Mouse (Mus musculus): ENCODE measurements around the gene Tcte1.

Tcte1 gene

DNA sequence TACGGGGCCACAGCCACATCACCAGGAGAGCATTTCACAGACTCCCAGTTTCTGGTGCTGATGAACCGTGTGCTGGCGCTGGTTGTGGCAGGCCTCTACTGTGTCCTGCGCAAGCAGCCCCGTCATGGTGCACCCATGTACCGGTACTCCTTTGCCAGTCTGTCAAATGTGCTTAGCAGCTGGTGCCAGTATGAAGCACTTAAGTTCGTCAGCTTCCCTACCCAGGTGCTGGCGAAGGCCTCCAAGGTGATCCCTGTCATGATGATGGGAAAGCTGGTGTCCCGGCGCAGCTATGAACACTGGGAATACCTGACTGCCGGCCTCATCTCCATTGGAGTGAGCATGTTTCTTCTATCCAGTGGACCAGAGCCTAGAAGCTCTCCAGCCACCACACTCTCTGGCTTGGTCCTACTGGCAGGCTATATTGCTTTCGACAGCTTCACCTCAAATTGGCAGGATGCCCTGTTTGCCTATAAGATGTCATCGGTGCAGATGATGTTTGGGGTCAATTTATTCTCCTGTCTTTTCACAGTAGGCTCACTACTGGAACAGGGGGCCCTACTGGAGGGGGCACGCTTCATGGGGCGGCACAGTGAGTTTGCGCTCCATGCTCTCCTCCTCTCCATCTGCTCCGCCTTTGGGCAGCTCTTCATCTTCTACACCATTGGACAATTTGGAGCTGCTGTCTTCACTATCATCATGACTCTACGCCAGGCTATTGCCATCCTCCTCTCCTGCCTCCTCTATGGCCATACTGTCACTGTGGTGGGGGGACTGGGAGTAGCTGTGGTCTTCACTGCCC is 43.3 kb downstream of the Tcte1 start:
- DNase-seq, result no peak

DNA sequence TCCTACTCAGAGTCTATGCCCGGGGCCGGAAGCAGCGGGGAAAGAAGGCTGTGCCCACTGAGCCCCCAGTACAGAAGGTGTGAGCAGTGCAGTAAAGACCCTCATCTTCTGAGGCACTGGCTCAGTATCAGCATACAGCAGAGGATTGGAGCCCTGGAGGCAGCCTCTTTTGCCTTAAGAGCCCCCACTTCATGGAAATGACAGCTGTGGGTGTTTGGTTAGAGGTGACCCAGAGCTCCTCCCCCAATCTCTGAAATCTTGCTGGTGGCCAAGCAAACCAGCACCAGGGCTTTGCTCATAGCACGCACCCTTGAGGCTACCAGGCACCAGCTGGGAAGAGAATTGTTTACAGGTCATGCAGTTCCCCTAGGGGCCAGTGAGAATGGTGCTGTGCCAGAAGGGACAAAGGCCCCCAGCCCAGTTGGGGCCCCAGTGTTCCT is 43.9 kb downstream of the Tcte1 start:
- no peak for DNase-seq

DNA sequence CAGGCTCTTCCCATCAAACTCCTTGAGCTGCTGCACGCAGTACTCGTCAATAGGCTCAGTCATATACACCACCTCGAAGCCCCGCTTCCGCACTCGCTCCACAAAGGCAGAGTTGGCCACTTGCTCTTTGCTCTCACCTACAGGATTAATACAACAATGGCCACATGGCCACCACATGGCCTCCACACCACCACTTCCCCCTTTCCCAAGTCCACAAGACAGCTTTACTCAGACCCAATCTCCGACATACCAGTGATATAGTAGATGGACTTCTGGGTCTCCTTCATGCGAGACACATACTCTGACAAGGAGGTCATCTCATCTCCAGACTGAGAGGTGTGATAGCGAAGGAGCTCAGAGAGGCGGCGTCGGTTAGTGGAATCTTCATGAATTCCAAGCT is 45.8 kb downstream of the Tcte1 start:
- DNase-seq, result no peak

DNA sequence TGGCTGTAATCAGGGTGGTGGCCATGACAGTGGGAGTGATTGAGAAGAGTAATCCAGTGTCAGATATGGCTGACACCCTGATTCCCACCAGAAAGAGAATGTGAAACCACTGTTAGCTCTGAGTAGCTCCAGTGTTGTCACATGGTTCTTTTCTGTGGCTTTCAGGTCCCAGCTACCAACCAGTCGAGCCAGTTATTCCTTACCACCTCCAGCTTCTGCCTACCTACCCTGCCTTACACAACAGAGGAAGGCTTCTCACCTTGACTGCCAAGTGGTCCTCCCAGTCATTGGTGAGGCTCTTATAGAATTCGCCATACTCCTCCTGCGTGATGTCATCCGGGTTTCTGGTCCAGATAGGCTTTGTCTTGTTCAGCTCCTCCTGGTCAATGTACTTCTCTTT is 46.8 kb downstream of the Tcte1 start:
- no peak for DNase-seq

DNA sequence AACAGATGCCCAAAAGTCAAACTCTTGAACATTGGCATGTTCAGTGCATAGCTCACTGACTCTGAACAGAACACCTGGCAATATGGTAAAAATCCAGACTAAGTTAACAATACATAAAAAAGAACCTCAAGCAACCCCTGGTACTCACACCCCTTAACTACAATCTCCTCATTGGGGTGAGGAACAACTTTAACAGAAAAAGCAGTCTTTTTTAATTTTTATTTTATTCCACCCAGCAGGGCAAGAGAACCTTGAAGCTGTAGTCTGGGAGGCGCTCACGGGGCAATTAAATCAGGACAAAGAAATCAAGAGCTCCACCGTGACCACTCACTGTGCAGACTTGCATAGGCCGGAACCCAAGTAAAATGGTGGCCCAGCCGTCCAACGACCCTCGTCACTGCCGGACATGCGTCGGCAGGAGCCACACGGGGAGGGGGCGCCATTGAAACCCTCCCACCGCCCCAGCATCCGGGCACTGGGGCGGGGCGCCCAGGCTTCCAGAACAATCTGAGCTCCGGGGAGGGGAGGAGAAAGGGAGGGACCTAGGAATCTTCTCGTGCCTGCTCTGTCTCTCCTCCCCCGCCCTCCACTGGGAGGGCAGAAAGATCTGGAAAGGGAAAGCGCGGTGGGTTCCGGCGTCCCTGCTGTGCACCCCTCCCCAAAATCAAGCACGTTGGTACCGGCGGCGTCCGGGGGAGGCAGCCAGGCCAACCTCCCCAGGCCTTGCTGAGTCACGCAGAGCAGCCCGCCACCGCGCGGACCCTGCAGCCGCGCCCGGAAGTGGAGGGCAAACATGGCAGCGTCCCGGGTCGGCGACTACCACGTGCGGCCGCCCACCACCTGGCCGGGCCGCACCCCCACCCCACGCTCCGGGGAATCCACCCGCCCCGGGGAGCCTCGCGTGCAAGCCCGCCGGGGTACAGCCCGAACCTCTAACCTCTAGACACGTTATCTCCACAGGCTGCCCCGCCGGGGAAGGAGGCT is 49.2 kb downstream of the Tcte1 start:
- peak; percentile 94 for DNase-seq

DNA sequence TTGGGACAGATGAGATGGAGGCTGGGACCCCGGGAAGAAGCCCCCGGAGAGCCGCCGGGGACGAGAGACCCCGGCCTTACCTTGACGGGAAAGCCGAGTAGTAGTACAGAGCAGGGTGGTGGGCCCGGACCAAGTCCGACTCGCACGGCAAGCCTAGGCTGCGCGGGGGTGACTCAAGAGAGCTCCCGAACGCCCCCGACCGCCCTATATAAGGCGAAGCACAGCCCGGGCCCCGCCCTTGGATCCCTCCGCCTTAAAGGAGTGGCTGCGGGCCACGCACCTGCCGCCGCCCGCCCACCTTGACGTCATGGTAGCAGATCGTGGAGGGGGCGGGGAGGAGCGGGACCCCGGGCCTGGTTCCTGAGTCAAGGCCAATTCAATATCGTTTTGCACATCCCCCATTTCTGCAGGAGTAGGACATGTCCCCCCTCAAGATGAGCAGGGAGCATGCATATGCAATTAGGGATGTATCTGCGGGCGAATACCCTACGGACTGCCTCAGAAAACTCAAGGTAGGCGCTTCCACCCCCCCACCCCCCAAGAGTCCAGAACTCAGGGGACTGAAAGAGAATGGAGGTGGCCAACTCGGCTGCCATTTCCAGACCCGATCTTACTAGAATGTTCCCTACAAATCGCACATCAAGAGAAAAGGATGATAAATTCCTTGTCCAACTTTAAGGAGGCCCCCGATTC is 50.0 kb downstream of the Tcte1 start, which contains the start of gene Hsp90ab1:
Gene Hsp90ab1, minus strand, starts transcription at position 185 of the 693 bp plus-strand sequence.
- peak; percentile 99 for DNase-seq

DNA sequence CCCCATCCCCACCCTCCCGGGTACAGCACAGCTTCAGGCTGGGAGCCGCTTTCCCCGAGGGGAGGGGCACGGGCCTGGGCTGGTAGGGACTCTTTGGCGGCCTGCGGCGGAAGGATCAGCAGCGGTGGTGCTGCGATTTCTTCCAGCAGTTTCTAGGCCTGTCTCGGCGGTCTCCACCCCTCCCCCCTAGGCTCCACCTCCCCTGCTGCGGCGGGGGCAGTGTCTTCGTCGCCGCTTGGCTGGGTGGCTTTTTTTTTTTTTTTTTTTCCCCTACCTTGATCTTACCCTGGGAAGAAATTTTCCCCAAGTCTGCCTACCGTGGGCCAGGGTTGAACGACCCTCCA is 50.5 kb downstream of the Tcte1 start:
- peak; percentile 96 for DNase-seq

DNA sequence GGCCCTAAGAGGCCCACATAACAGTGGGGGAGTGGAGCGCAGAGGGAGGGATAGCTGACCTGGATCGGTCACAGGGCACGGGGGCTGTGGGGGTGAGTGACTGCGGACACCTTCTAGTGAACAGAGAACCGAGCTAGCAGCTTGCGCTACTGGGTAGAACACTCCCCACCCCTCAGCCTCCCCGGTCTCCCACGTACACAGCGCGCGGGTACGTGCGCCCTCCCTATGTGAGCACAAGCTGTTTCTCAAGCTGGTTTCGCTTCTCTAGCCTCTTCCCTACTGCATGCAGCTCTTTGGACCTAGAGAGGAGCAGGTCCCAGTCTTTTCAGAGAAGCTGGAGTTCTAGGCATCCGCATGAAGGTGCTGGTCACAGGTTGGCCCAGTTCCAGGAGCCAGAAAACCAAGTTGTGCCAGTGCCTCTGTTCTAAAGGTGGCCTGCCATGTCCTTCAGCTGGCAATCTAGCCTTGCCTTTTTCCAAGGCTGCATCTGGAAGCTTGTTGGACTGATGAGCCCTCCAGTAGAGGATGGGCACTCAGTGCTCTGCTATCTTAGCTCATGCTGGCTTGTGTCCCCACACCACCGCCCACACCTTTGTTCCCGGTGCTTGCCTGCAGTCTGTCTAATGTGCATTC is 51.0 kb downstream of the Tcte1 start:
- DNase-seq, result no peak

DNA sequence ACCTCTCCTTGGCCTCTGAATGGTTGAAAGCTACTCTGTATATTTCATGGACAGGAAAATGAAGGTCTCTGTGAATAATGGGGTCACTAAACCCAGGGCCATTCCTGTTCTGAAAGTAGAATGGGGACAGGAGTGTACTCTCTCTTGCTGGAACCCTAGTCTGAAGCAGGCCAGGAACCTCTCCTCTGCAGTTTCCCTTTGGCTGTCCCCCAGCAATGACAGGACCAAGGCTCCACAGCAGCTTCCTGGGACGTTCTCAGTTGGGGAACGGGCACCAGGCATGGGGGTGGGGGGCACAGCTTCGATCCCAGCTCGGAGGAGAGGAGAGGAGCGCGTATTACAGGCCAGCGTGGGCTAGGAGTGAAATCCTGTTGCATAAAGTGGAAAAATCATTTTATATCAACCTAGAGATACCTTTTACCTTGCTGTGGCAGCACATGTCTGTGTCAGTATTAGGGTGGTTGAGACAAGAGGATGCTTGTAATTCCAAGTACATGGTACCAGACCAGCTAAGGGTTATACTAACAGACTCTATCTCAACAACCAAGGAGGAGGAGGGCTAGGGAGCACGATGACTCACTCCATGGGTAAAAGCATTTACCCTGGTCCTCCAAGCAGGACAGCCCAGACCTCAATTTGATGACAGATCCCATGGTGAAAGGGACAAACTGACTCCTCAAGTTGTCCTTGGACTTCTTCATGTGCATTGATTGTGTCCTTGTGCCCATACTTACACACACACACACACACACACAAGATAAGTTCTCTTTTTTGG is 52.1 kb downstream of the Tcte1 start:
- DNase-seq, result no peak

DNA sequence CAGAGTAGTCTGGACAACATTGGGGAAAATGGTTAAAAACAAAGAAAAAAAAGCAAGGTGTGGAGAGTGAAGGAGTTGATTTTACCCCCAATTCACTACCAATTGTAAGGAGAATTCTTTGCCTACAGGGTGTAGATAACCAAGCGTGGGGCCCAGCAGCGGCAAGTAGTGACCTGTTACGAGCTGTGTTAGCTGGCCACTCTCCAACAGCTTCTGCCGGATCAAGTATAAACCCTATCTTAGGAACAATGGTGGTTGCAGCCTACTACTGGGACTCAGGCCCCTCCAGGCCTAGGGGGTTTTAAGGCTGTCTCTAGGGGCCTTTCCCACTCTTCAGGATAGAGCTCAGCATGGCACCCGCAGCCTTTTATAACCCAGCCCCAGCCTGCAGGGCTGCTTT is 55.0 kb downstream of the Tcte1 start:
- no peak for DNase-seq

DNA sequence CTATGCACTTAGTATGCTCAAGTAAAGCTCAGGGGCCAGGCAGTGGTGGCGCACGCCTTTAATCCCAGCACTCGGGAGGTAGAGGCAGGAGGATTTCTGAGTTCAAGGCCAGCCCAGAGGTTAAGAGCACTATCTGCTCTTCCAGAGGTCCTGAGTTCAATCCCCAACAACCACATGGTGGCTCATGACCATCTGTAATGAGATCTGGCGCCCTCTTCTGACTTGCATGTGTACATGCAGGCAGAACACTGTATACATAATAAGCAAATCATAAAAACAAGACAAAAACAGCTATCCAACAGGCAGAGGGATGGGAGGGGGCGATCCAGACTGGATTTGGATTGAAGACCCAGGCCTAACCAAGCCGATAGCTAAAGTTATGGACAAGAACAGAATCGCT is 55.6 kb downstream of the Tcte1 start:
- DNase-seq, result peak; percentile 49

DNA sequence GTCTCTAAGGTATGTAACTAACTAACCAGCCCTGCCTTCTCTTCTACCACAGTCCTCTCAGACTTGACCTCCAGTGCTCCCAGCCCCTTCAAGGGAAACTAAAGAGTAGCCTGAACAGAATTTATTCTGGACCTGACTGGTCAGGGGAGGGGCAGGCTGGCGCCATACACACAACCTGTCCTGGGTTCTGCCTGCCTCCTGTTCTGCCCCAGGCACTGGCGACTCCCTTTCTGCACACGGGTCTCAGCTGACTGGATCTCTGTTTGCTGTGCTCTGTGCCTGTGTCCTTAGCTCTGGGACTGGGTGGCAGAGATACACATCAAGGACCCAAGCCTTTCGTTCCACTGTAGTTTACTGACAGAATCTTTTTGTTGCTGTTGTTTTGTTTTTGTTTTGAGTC is 56.3 kb downstream of the Tcte1 start:
- no peak for DNase-seq

DNA sequence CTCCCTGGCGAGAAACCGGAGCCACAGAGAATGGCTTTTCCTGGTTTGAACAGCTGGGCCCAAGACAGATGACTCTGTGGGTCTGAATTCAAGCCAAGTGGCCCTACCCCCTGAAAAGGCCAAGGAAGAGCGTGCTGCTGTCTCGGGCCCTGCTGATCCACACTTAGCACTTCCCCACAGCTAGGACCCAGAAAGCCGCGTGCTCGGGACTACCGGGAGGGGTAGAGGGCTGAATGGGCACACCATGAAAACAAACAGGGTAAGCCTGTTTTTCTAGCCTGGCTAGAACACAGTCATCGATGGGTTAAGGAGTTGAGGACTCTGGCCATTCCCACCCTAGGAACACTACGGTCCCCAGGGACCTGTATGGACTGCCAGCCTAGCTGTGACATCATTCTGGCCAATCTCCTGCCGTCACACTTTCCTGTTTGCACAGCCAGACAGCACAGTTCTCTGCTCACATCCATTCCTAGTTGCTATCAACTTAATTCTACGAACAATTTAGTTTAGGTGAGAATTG is 57.8 kb downstream of the Tcte1 start:
- no peak for DNase-seq

DNA sequence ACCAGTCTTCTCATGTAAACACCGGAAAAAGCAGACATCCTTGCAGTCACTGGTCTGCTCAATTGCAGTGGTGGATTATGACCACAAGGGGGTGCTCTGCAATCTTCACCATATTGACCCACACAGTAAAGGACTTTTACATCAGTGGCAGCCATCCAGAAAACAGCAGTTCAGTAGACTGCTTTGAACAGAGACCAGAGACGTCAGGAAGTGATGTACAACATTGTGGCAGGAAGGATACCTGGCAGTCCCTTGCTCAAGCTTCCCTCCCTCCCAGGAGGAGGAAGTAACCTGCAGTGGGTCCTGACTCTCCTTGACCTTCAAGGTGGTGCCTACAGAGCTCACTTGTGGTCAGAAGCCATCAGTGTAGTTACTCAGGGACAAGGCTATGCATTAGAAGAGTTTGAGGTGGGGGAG is 58.3 kb downstream of the Tcte1 start:
- peak; percentile 89 for DNase-seq

DNA sequence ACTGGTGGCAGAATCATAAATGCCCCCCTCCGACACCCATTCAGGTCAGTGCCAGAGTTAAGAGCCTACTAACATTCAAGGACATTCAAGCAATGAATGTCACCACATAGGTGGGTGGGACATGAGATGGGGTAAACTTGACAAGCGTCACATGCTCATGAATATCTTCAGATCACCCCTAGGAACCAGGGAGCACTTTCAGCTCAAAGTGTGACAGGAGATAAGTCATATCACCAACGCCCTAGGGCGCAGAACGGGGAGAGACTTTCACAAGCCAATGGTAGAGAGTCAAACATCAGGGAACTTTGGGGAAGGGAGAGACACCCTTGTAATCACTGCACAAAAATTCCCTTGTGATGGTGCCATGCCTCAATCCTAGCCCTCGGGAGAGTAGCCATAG is 59.0 kb downstream of the Tcte1 start:
- no peak for DNase-seq

DNA sequence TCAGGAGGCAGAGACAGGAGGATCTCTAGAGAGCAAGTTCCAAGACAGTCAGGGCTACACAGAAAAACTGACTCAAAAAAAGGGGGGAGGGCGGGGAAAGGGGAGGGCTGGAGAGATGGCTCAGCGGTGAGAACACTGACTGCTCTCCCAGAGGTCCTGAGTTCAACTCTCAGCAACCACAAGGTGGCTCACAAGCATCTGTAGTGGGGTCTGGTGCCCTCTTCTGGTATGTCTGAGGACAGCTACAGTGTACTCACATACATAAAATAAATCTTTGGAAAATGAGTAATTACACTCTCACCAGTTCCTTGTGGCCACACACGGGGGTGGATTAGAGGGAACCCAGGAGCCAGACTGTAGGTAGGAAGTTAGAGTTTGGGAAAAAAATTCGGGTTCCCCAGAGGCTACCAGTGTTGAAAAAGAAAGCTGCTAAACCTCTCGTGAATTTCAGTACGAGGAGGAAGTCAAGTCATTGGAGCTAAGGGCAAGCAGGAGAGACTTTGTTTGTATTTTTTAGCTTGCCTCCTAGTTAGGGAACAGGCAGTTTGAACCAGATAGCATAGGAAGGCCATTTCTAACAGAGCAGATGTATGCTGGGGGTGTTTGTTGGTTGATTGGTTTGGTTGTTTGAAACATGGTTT is 59.6 kb downstream of the Tcte1 start:
- no peak for DNase-seq

DNA sequence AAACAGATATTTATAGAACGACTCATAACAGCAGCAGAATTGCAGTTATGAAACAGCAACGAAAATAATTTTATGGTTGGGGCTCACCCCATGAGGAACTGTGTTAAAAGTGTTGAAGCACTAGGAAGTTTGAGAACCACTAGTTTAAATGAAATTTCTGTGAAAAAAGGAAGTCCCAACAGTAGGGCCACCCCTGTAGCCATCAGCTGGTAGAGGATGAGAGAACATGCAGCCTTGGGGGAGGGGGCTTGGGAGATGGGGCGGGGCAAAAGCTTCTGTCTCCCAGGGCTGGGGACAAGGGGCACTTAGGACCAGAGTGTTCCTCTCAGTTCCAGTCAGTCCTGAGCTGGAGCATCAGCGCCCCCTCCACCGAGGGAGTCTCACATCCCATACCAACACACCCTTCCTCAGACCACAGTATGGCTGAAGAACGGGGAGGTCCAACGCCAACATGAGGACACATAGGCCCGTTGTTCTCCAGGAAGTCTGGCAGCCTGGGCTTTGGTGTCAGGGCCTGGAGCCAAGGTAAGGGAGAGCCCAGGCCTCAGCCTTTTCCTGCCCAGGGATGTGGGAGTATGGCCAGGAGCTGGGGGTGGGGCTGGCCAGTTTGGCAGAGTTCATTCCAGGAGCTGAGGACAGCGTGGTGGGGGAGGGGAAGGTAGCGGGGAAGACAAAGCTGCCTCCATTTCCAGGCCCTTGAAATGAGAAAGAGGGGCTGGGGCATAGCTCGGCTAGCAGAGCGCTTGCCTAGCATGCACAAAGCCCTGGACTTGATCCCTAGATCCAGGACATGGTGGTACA is 61.1 kb downstream of the Tcte1 start:
- no peak for DNase-seq

DNA sequence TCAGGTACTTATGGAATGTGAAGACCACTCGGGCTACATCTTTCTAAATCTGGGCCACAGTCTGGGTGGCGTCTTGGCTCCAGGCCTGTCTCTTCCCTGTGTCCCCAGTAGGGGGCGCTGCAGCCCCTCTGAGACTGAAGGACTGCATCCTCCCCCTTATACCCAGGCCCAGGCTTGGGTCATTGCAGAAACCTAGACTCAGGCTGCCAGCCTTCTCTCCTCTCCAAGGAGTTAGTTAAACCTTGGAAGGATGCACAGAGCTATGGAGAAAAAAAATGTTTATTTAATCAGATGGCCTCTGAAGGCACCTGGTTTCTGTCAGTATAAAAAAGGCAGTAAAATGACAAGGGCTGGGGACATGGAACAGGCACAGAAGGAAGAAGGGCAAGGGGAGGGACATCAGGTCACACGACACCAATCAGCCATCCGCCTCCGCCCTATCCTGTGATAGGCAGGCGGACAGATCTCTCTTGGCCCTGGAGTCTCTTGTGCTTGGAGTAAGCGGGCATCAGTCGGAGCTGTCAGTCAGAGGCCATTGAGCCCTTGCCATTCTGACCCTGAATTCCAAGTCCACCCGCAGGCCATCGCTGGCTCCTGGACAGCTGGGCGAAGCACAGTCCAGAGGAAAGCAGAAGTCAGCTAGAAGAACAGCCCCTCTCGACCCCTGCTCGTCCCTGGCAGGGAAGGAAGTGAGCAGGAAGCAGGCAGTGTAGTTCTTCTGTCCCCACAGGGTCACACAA is 61.9 kb downstream of the Tcte1 start:
- peak; percentile 87 for DNase-seq

DNA sequence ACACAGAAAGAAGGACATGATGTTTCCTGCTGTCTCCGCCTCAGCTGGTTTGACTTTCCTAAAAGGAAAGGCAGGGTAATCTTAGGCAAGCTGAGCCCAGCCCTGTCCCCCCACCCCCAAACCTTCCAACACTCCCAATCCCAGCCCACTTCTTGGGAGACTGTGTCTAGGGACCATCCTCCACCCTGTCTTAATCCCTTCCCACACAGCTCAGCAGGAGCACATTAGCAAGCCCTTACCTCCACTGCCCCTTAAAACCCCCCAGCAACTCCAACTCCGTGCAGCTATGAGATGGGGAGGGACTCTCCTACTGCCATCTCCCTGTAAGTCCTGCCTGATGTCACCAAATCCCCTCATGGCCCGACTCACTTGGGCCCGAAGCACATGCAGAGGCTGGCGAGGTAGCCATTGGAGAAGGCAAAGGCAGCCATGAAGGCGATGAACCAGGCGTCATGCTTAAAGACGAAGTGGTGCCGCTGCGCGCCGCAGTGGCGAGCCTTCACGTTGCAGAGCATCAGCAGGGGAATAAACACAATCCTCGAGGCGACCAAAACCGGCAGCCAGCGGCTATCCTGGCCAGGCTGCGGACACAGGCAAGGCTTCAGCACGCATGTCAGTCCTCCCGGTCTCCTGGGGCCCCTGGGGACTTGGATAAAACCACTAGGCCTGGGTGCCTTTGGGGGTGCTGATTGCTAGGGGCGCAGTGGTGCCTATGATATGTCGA is 62.7 kb downstream of the Tcte1 start:
- DNase-seq, result no peak

All from retina, postnatal 1 day (tissue).